ENCODE assay signal across 25 mouse cellular contexts in the genomic region with DNA sequence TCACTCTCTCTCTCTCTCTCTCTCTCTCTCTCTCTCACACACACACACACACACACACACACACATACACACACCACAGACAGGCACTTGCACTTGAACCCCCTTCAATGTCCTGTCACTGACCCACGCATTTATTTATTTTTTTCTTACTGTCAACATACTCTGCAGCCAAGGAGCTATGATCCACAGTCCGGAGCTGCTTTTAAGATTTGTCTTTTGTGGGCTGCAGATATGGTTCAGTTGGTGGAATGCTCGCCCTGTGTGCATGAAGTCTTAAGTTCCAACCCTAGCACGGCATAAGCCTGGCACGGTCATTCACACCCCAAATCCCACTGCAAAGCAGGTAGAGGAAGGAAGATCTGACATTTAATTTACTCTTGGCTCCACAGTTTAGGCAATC.
DNase-seq lines count a peak whose midpoint lies in the region; ATAC-seq and TF ChIP-seq lines count a peak whose summit lies in the region.
"Had no signal": no experiment of that assay in that cellular context is flagged by ENCODE, and none has a peak within 500 bp of the region (broad histone marks: within the 10 kb centered on the region; RNA-seq: fewer than 3 reads in every experiment).

No protein-coding gene starts in this region.

- no peaks in the 10 kb centered on the region for H3K36me3 ChIP-seq in kidney, embryonic 15.5 days
- H3K36me3 ChIP-seq in liver, adult 2 months (ENCODE audit: control insufficient read depth, insufficient read depth, low read length) = no peaks in the 10 kb centered on the region
- no peaks in the 10 kb centered on the region for H3K36me3 ChIP-seq in liver, embryonic 11.5 days (ENCODE audit: control insufficient read depth, insufficient read depth, low read length)
- H3K36me3 ChIP-seq in lung, embryonic 16.5 days (ENCODE audit: control insufficient read depth, insufficient read depth, low read length) = no peaks in the 10 kb centered on the region
- H3K36me3 ChIP-seq: forebrain, embryonic 10.5 days; G1E; heart, embryonic 10.5 days; heart, embryonic 13.5 days had no signal

- no peaks in the 10 kb centered on the region for H3K9me3 ChIP-seq in kidney, embryonic 15.5 days (replicated peaks)
- H3K9me3 ChIP-seq in liver, embryonic 11.5 days (ENCODE audit: control insufficient read depth, low read length) = no peaks in the 10 kb centered on the region
- H3K9me3 ChIP-seq in lung, embryonic 16.5 days (ENCODE audit: control insufficient read depth, low read length) = no peaks in the 10 kb centered on the region
- H3K9me3 ChIP-seq: forebrain, embryonic 10.5 days; forebrain, embryonic 13.5 days; heart, embryonic 10.5 days; heart, embryonic 13.5 days had no signal

- DNase-seq in kidney, postnatal 14 days = no peak
- peak; percentile 12 for DNase-seq in liver, adult 2 months (ENCODE audit: extremely low read depth, low read depth, low spot score)
- no peak for DNase-seq in liver, embryonic 11.5 days (ENCODE audit: low spot score)
- DNase-seq in lung, postnatal 25 days (ENCODE audit: low spot score) = no peak
- DNase-seq: adrenal gland, postnatal 10 days; adrenal gland, postnatal 36 days; B cell, adult 2 months; cerebellum, adult 18-20 months; cerebellum, adult 9-10 months; cerebellum, postnatal 14 days; gastrocnemius, postnatal 10 days; gastrocnemius, postnatal 36 days; heart, adult 2 months; heart, postnatal 14 days; heart, postnatal 4 days had no signal

- no peaks in the 10 kb centered on the region for H3K79me2 ChIP-seq in liver, adult 2 months (ENCODE audit: control insufficient read depth, insufficient read depth, low read length)

- H3K4me1 ChIP-seq in kidney, embryonic 15.5 days = peaks cover 13% of the 10 kb centered on the region; the same call in 1 of the 2 replicates
- no peaks in the 10 kb centered on the region for H3K4me1 ChIP-seq in liver, adult 2 months (ENCODE audit: control insufficient read depth, insufficient read depth, low read length)
- no peaks in the 10 kb centered on the region for H3K4me1 ChIP-seq in liver, embryonic 11.5 days (replicated peaks; ENCODE audit: control insufficient read depth, insufficient read depth, low read length)
- H3K4me1 ChIP-seq in lung, embryonic 16.5 days (replicated peaks; ENCODE audit: control insufficient read depth, insufficient read depth, low read length) = peaks cover 31% of the 10 kb centered on the region
- H3K4me1 ChIP-seq: forebrain, embryonic 10.5 days had no signal

- TF ChIP-seq POLR2A in liver, adult 2 months (IDR thresholded peaks at IDR 0.05; ENCODE audit: extremely low read depth, insufficient read depth, low read length) = no peak

- ATAC-seq in kidney, embryonic 15.5 days (replicated peaks; ENCODE audit: low FRiP score) = 0 out of 2 replicates have a peak, but pooled peaks have one; percentile 58
- ATAC-seq in liver, embryonic 11.5 days (replicated peaks; ENCODE audit: low FRiP score) = no peak
- peak; percentile 36; the same call in 1 of the 2 replicates for ATAC-seq in lung, embryonic 16.5 days (ENCODE audit: low read depth)
- ATAC-seq: forebrain, embryonic 13.5 days; forebrain, embryonic 16.5 days; Patski had no signal

- no peak overlapping the region for H3K4me3 ChIP-seq in kidney, embryonic 15.5 days (replicated peaks)
- no peak overlapping the region for H3K4me3 ChIP-seq in liver, adult 2 months (ENCODE audit: insufficient read depth, low read depth, low read length)
- H3K4me3 ChIP-seq in liver, embryonic 11.5 days (ENCODE audit: low read depth, low read length) = no peak overlapping the region
- no peak overlapping the region for H3K4me3 ChIP-seq in lung, embryonic 16.5 days (ENCODE audit: low read length)
- H3K4me3 ChIP-seq: forebrain, embryonic 10.5 days; forebrain, embryonic 13.5 days; heart, adult 2 months; heart, embryonic 10.5 days; heart, embryonic 13.5 days had no signal

- H3K4me2 ChIP-seq in kidney, embryonic 15.5 days = no peak overlapping the region
- H3K4me2 ChIP-seq in liver, embryonic 11.5 days = no peak overlapping the region
- no peak overlapping the region for H3K4me2 ChIP-seq in lung, embryonic 16.5 days (ENCODE audit: low read depth, low read length)
- H3K4me2 ChIP-seq: forebrain, embryonic 13.5 days; heart, embryonic 13.5 days had no signal

- 36% methylated on average over 5 of the region's 5 CpGs for WGBS in kidney, embryonic 15.5 days
- whole genome bisulfite sequencing in liver, adult 2 months = 74% methylated on average over 5 of the region's 5 CpGs
- WGBS in liver, embryonic 11.5 days = 62% methylated on average over 5 of the region's 5 CpGs
- whole genome bisulfite sequencing in lung, embryonic 16.5 days = 27% methylated on average over 5 of the region's 5 CpGs

- H3K27ac ChIP-seq in kidney, embryonic 15.5 days = no peak overlapping the region
- H3K27ac ChIP-seq in liver, adult 2 months (replicated peaks; ENCODE audit: insufficient read depth, low read depth, low read length) = no peak overlapping the region
- H3K27ac ChIP-seq in liver, embryonic 11.5 days (ENCODE audit: low read depth, low read length) = no peak overlapping the region
- H3K27ac ChIP-seq in lung, embryonic 16.5 days (ENCODE audit: low read length) = peak overlapping the region; percentile 89
- H3K27ac ChIP-seq: forebrain, embryonic 10.5 days; forebrain, embryonic 13.5 days; heart, adult 2 months; heart, embryonic 10.5 days; heart, embryonic 13.5 days had no signal

- H3K27me3 ChIP-seq in kidney, embryonic 15.5 days = no peaks in the 10 kb centered on the region
- H3K27me3 ChIP-seq in liver, adult 2 months (ENCODE audit: control insufficient read depth, insufficient read depth, low read length) = no peaks in the 10 kb centered on the region
- H3K27me3 ChIP-seq in liver, embryonic 11.5 days (replicated peaks; ENCODE audit: control insufficient read depth, insufficient read depth, low read length) = no peaks in the 10 kb centered on the region
- H3K27me3 ChIP-seq in lung, embryonic 16.5 days (ENCODE audit: control insufficient read depth, insufficient read depth, low read depth, low read length) = no peaks in the 10 kb centered on the region
- H3K27me3 ChIP-seq: CH12.LX; forebrain, embryonic 13.5 days; heart, embryonic 13.5 days had no signal

- no peak overlapping the region for H3K9ac ChIP-seq in kidney, embryonic 15.5 days
- H3K9ac ChIP-seq in liver, adult 2 months (ENCODE audit: low read depth, low read length) = no peak overlapping the region
- H3K9ac ChIP-seq in liver, embryonic 11.5 days (ENCODE audit: low read depth, low read length) = no peak overlapping the region
- H3K9ac ChIP-seq in lung, embryonic 16.5 days (ENCODE audit: low read length) = no peak overlapping the region
- H3K9ac ChIP-seq: forebrain, embryonic 13.5 days; heart, embryonic 13.5 days had no signal

- TF ChIP-seq CTCF in liver, adult 2 months (IDR thresholded peaks at IDR 0.05; ENCODE audit: low read depth, low read length) = no peak
